Mouse (Mus musculus): ENCODE results near the gene Pdss2. TPM values are rescaled to one million over a fixed set of nuclear protein-coding genes. Genes with fewer than 3 reads are reported as not detected.
A peak's percentile ranks its signal among the peaks of the same experiment; 100 is the strongest.
"Not testable (repeated sequence)": the region's sequence is repeated elsewhere in the genome, so short reads cannot be mapped to it uniquely, and the experiment has no call there.

The Pdss2 gene
- total RNA-seq, 1 experiment from 2014 or later = 17.2 TPM

DNA sequence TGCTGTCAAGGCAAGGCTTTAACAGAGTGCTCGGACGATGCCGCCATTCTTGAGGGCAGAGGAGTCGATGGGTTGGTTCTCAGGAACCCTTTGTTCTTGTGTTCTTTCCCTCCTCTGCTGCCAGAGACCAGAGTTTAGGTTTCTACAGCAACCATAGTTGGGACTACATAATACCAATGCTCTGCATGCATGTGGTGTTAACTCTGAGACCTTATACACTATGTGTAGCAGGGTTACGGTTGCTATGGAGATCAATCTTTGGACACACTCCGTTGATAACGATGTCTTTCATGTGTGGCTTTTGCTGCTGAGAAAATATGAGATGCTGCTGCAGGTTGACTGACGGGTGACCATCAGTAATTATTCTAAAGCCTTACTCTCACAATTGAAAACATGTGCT, 20.9 kb downstream of the Pdss2 start:
- DNase-seq = no peak

DNA sequence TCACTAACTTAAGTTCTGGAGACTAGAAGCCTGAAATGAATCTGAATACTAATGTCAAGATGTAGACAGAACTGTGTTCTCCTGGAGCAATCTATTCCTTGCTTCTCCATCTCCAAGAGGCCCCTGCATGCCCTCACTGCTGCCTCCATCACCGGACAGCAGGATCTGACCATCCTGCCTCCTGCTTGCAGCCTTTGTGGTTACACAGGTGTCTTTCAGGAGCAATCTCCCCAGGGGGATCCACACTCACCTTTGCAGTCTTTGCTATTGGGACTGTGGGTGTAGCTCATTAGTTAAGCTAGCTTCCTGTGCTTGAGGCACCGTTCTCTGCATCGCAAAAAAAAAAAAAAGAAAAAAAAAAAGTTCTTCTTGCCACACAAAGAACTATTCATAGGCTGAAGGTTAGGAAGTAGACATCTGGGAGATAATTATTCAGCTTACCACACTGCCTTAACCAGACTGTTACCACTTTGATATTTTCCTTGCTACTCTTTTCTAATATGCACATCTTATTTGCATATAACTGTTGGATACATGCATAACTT, 23.0 kb downstream of the Pdss2 start:
- no peak for DNase-seq

DNA sequence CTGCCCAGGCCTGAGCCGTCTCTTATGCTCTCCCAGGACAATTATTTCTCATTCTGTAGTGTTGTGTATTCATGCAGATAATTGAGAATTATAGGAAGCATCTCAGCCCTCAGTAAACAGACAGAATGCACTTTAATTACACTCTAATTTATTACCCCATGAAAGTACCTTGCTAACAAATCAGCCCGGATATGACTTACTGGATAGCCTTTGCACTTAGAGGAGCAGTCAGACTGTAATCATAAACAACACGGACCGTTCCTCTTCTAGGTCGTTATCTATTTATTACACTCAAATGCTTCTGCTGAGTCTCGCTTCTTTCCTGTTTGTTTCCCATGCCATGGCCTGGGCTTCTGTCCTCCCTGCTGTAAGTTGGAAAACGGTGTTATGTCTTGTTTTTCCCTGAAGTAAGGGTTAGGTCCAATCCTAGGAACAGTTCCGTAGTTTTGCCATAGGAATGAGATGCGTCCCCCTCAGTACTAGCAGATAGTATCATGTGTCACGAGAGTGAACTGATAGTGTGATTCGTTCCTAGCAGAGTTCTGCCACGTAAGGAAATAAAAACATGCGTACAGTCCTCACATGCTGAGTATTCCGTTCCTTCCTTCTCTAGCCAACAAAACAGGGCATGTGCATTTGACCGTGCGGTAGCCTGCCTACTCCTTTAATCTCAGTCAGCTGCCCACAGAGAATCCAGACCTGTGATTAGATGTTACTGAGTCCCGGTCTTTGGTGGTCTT, 24.3 kb downstream of the Pdss2 start:
- DNase-seq = no peak

DNA sequence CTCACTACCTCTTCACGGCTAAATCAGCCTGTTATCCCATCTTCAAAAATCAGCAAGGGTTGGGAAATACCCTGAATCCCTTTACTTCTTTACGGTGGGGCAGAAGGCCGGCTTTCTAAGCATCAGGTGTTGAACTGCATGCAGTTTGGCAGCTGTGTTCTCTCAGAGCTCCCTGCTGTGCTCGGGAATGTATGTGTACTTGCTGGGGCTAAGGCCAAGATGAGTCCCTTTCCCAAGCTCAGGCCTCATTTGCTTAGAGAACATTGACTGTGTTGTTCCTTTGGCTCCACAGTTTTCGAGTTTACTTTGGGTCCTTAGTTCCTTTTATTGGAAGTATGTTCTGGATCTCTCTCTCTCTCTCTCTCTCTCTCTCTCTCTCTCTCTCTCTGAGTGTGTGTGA, 26.7 kb downstream of the Pdss2 start:
- no peak for DNase-seq

DNA sequence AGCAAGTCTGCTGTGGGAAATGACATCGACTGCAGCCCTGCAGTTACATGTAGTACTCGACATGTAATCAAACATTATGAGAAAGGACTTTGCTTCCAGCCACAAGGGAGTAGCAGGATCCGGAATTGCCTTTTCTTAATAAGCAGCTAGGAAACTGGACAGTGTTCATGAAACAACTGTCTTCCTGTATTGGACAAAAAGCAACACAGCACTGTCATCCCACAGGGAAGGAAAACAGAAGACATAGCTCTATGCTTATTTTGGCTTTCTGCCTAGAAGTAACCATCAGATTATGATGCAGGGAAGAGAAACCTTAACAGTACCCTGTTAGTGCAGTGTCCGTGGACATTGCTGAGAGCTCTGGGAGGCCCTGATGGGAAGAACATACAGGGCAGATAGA, 31.0 kb downstream of the Pdss2 start:
- DNase-seq = no peak

DNA sequence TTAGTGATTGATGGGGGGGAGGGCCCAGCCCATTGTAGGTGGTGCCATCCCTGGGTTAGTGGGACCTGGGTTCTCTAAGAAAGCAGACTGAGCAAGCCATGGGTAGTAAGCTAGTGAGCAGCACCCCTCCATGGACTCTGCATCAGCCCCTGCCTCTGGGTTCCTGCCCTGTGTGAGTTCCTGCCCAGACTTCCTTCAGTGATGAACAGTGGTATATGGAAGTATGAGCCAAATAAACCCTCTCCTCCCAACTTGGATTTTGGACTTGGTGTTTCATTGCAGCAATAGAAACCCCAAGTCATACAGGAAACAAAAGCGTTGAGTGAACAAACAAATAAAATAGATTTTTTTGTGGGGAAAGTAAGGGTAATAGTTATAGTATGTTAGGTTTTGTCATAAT, 35.7 kb downstream of the Pdss2 start:
- not testable (repeated sequence) for DNase-seq

DNA sequence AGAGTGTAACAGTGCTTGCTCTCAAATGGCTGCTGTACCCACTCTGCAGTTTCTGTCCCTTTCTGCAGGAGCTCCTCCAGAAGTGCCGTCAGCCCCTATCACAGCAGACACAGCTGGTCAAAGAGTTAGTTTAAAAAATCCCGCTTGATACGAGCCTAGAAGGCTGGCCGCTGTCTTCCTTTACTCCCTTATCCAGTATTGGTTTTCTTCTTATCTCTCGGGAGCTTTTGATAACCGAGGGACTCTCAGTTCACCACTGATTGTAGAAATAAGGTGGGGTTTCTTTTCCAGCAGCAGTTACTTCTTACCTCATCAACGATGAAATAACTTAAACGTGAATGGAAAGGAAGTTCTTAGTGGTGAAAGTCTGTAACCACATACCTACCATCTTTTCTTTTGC, 36.2 kb downstream of the Pdss2 start:
- not testable (repeated sequence) for DNase-seq

DNA sequence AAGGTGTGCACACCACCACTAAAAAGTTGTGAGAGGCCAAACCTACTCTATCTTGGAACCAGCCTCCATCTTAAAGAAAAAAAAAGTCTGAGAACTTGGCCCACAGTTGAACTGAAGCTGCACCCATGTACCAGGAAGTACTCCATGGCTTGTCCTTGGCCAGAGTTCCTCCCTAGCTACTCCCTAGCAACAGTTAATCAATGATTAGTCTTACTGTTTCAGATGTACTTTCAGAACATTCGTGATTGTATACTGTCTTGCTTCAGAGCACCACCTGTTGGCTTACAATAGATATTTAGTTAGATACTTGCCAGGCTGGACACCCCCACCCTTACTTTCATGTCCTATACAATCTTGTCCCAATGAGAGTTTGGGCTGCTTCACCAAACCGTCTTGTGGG, 50.0 kb downstream of the Pdss2 start:
- no peak for DNase-seq

DNA sequence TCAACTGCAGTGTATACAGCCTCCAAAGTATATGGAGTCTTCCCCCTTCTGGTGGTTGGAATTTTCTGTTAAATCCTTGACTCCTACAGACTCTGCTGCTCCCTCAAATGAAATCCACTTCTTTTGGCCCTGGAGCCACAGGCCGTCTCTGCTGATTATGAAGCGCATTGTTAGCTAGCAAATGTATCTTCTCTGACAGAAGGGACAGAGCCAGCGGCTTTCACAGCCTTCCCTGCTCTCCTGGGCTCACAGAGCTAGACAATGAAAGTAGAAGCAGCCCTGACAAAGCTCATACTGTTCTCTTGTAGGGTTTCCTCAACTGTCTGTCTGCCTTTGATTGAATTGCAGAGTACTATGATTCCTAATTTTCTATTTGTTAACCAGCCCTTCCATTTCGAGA, 51.1 kb downstream of the Pdss2 start:
- no peak for DNase-seq

DNA sequence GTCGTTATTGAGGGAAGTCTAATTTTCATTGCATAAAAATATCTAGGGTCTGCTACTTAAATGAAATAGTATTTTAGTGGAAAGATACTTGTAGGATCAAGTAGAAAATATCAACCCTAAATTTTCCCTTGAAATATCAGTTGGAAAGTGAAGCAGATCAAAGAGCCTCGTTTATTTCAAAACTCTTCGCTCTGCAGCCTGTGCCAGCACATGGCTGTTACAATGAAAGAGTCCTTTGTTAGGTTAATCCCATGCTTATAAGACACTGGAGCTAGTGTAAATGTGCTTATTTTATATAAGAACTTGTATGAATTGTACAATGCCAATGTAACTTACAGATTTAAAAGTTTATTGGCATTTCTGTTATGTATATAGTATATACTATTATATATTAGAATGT, 51.8 kb downstream of the Pdss2 start:
- no peak for DNase-seq

DNA sequence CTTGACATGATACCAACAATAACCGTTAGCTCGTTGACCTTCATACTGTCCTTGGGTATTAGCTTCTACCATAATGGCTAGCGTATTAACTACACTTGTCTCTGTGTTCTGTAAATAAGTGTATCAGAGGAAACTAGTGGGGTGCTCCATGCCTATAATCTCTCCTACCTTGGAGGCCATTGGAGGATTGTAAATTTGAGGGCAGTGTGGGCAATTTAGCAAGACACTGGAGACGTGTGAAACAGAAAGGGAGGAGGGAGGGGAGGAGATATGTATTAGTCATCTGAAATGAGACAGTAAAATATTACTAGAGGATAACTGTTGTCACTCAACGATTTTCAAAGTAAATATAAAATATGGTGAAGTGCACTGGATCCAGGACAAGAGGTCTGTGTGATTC, 54.2 kb downstream of the Pdss2 start:
- peak; percentile 16 for DNase-seq

DNA sequence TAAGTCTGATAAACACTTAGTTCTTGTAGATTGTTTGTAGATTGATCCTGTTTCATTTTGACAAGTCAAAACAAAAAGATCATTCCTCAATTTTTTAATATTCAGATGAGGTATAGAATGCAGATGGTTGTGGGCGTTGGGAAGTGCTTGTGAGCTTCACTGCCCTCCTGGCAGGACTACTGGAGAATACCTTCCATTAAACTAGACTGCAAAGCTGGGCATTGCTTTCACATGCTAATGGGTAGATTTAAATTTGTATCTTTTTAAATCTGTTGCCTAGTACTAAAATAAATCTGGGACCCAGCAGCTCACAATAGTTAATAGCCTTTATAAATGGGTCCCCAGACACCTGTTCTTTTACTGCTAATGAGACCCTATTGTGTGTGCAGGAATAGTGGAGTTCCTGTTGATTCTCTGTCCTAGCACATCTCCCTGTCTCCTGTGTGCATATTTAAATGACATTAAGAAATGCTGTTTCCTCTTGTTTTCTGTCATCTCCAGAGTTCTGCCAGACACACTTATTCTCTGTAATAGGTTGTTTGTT, 54.9 kb downstream of the Pdss2 start:
- no peak for DNase-seq

DNA sequence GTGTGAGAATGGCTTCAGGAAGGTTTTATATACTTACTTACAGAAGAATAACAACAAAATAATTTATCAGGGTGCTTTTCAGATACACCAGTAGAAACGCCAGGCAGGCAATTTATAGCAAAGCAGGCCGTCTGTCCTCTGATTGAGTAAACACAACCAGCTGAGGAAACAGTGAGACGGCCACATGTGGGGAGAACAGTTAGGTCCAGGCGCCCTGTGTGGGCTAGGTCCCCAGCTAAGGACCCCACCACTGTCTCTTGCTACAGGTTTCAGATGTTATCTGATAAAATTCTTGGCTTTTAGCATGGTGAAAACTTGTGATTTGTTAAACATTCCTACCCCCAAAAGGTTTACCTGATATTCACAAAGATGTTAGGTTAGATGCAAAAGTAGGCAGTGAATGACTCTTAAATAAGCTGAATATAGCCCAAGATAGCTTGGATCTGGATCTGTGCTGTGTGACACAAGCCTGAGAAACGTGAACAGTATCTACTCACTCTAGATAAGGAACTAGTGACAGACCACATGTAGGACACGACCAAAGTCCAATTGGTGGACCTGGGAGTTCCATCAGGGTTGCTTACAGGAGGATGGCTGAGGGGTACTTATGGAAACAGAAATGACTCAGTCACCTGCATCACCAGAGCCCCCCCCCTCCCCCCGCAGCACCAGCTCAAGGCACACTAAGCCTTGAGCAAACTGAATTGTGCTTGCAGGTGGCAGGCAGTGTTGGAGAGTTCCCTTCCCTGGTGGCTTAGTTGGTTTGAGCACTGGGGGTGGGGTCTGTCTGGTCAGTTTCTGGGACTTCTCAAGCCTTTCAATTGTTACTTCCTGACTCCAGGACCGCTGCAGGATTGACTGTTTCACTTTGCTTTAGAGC, 56.2 kb downstream of the Pdss2 start:
- no peak for DNase-seq

DNA sequence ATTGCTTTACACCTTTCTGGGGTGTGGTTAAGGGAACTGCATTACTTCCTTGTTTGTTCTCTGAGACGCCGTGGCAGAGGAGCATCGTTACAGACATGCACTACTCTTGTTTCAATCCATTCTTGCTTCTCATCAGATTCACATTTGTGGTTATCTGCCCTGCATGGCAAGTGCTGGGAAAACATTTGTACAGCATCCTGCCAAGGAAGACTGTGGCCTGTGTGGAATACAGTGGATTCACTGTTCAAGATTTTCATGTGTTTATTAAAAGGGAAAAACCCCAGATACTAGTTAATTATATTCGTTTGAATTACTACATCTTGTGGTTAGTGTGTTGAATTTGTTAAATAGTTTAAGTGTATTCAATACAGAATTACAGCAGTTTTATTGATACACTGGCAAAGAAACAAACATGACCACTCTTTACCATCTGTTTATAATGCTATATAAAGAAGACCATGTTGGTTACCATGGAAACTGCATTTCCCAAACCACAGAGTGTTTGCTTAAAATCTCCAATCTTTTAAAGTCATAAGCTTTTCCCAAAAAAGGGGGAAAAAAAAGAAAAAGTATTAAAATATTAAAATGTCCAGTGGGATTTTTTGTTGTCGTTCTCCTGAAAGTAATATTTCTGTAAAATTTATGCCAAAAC, 58.5 kb downstream of the Pdss2 start:
- DNase-seq = no peak

DNA sequence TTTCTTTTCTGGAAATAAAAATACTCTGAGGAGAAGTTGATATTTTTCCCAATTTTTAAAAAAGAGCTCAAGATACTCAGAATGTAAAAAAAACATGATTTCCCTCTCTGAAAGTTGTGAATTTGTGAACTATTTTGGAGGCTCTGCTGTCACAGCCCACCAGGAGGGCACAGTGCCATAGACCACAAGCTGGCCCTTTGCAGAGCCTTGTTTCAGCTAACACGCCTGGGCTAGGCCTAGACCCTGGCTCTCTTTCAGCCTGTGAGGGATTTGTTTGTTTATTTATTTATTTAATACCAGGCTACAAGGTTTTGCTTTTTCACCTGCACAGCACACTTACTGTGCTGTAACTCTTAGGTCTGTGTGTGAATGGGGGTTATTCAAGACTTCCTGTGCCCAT, 64.3 kb downstream of the Pdss2 start:
- DNase-seq = no peak

DNA sequence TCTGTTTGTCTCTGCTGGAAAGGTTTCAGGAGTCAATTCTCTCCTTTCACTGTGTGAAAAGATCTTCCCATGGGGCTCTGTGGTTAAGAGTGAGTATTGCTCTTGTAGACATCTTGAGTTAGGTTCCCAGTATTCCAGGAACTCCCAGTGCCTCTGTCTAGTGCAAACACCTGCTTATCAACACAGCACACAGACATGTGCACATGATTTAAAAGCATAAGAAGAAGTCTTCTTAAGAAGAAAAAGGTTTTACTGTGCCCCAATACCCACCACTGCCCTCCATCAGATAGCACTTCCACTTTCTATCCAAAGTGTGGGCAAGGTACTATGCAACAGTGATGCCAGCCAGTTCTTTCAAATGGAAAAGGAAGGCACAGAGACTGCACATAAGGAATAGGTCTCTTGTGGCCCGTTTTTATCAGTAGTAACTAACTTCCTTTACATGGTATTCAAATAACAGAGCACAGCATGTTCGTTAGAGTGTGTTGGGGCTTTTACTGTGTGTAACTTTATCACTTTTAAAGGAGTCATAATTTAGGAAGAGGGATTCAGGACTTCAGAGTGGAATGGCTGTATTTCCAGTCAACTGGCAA, 69.4 kb downstream of the Pdss2 start:
- DNase-seq = no peak

DNA sequence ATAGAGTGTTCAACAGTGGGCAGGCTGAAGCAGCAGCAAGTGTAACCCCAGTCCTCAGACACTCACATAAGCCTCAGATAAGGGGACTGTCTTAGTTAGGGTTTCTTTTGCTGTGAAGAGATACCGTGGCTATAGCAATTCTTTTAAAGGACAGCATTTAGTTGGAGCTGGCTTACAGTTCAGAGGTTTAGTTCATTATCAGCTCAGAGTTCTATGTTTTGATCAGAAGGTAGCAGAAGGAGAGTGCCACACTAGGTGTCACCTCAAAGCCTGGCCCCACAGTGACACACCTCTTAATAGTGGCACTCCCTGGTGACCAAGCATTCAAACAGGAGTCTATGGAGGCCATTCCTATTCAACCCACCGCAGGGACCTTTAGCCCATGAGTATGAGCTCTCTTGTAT, 70.0 kb downstream of the Pdss2 start:
- DNase-seq = no peak

DNA sequence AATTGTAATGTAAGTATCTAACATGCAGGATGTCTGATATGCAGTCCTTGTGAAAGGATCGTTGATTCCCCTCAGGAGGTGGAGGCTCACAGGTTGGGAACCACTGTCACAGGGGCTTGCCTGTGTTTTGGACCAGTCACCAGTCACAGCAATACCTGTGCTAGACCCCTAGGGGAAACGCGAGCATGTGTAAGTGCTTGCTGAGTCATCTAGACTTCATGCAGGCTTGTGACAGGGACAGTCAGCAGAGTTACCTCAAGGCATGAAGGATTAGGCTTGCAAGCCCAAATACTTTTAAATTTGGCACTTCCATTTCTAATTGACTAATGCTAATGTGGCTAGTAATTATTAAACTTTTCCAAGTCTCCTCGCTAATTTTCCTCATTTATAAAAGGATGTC, 71.2 kb downstream of the Pdss2 start:
- no peak for DNase-seq

DNA sequence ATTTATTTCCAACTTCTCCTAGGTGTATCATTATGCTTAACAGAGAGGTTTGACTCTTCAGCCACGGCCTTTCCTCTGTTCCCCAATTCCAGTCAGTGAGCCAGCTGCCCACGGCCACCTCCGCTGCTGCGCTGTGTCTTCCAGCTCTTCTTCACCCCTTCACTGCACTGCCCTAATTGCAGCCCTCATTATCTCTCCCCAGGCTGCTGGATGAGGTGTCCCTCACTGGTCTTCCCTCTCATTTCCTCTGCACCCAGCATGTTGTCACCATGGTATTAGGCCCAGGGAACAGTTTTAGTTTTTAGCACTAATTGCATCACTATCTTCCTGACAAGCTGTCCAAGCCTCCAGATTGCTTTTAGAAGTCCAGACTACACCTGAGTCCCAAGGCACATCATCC, 73.0 kb downstream of the Pdss2 start:
- no peak for DNase-seq

DNA sequence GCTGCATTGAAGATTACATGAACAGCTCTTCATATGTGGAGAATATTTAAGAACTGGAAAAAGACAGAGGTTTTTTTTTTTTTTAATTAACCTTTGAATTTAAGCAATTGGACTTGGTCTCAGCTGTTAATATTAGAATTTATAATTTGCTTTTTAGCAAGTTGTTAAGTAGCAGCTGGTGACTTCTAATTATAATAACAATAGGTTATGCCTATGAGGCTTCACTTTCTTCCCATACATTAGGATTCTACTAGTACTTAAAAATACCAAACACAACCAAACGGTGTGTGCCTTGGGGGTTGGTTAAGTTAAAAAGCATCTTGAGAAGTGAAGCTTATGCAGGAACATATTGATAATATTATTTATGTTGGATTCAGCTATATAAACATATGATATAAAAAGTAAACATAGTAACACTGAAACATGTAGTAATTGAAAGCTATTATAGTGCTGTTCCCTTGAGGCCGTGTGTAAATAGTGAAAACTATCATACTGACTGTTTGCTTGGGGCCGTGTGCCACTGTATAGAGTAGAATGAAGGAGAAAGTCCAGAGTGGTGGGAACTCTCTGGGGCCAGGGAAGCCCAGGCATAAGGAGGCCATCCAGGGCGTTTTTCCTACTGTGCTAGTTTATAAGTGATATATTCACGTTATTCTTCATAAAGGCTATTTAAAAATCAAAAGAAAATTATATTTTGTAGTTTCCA, 87.0 kb downstream of the Pdss2 start:
- DNase-seq = no peak

DNA sequence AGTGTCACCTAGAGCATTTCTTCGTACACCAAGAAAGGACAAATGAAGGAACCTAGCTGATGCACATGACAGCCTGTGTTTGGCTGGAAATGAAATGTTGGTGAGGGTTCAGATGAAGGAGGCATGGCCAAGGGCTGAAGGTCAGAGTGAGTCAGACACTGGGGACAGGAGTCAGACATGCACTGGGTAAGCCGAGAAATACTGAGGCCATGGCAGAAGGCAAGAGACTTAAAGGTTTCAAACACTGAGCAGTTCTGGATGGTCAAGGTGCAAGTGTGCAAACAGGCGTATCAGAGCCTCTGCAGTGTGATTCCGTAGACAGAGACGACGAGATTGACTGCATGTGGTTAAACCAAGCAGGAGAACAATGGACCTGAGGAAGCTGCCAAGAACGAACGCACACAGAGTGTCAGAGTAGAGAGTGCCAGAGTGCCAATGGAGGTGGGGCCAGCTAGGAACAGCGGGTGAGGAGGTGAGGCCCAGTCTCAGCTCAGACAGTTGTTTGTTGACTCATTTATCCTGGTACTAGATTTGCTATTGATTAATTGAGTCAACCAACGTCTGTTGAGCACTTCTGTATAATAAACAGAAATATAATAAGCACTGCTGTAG, 89.6 kb downstream of the Pdss2 start:
- DNase-seq = peak; percentile 56

Data from adrenal gland, postnatal 14 days (tissue).